Mouse (Mus musculus): ENCODE measurements around the gene Klhdc3. TPM values are rescaled to one million over a fixed set of nuclear protein-coding genes. Genes with fewer than 3 reads are reported as not detected.

Gene Klhdc3
- total and polyA plus RNA-seq, 3 experiments = 19.5 to 126 (median 72.3) TPM

DNA sequence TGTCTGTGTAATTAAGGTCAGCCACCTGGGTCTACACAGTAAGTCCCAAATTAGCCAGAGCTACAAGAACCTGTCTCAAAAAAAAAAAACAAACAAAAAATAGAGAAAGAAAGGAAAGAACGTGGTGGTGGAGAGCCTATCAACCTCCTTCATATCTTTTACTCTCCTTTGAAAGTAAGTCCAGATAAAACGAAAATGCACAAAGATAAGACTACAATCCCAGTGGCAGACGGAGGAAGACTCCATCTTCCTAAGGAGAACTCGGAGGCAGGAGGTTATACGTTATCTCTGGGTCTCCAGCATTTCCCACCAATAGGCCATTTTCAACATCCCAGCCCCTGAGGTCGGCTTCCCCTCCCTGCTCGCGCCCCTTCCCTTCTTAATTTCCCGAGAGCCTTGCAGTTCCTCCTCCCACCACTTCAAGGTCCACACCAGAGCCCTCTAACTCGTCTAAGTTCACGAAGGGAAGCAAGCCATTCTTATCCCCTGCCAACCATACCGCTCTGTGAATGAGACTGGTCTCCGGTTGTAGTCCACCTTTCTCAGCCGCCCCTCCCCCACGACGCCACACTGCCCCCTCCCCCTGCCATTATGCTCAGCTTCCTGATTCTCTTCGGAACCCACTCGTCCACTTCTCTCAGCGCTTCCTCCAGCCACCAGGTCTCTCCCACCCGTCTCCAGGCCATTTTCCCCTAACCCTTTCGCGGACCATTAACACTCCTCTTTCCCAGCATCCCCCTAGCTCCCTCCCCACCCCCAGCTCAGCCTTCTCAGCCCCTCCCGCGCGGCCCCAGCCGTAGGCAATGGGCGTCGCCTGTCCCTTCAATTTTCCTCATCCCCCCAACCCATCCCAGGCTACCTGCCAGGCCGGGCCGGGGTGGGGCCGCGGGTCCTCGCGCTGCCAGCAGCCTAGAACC is 613 bp downstream of the Klhdc3 start (continued):
- TF ChIP-seq E2F4 (IDR thresholded peaks at IDR 0.05; ENCODE audit: insufficient replicate concordance, low read depth, low read length) (no peak), CHD2 (IDR thresholded peaks at IDR 0.05; ENCODE audit: low read length) (peak; percentile 91; the same call in 1 of the 2 replicates), KAT2A (IDR thresholded peaks at IDR 0.05; ENCODE audit: insufficient replicate concordance, low read length) (no peak), TBP (conservative IDR thresholded peaks at IDR 0.05; ENCODE audit: low read depth, low read length) (no peak), POLR2AphosphoS2 (IDR thresholded peaks at IDR 0.05; ENCODE audit: low read depth, low read length) (no peak), CTCF (conservative IDR thresholded peaks at IDR 0.05 in 1 of 2, IDR thresholded peaks at IDR 0.05 in 1 of 2; ENCODE audit: low read depth in 2 of 2, low read length in 2 of 2) (peak in 1 of 2 experiments; percentile 9; a peak in 1 of 4 replicates), HCFC1 (IDR thresholded peaks at IDR 0.05; ENCODE audit: low read depth, low read length) (no peak; the same call in 1 of the 2 replicates), ZC3H11A (IDR thresholded peaks at IDR 0.05; ENCODE audit: low read depth, low read length) (no peak), ZKSCAN1 (IDR thresholded peaks at IDR 0.05; ENCODE audit: borderline replicate concordance, low read depth, low read length) (no peak), RCOR1 (conservative IDR thresholded peaks at IDR 0.05; ENCODE audit: low read depth, low read length) (no peak), MYC (IDR thresholded peaks at IDR 0.05; ENCODE audit: low read depth, low read length) (0 out of 2 replicates have a peak, but pooled peaks have one; percentile 25), SMC3 (IDR thresholded peaks at IDR 0.05; ENCODE audit: low read depth, low read length) (no peak), MAFK (IDR thresholded peaks at IDR 0.05; ENCODE audit: insufficient replicate concordance, low read length) (no peak), IRF4 (IDR thresholded peaks at IDR 0.05; ENCODE audit: low read depth, low read length) (no peak), ELF1 (IDR thresholded peaks at IDR 0.05; ENCODE audit: low read depth, low read length) (peak; percentile 54), SIN3A (IDR thresholded peaks at IDR 0.05; ENCODE audit: low read length) (peak; percentile 42; the same call in 1 of the 2 replicates), POLR2A (IDR thresholded peaks at IDR 0.05; ENCODE audit: low read depth, low read length) (peak; percentile 42; the same call in 1 of the 2 replicates), MEF2A (IDR thresholded peaks at IDR 0.05; ENCODE audit: borderline replicate concordance, low read depth, low read length) (no peak), JUND (conservative IDR thresholded peaks at IDR 0.05; ENCODE audit: low read depth, low read length) (no peak), CHD1 (IDR thresholded peaks at IDR 0.05; ENCODE audit: low read depth, low read length) (no peak), MAZ (IDR thresholded peaks at IDR 0.05; ENCODE audit: low read depth, low read length) (peak; percentile 59; the same call in 1 of the 2 replicates)

GRCm38 (mm10) chr17:46678911-46679310 is 1.8 kb downstream of the Klhdc3 start:
- DNase-seq (ENCODE audit: extremely low read depth) = no peak
- TF ChIP-seq POLR2A (IDR thresholded peaks at IDR 0.05; ENCODE audit: low read depth, low read length) (no peak), RAD21 (IDR thresholded peaks at IDR 0.05; ENCODE audit: low read depth, low read length) (no peak), MXI1 (IDR thresholded peaks at IDR 0.05; ENCODE audit: low read depth, low read length) (no peak), ELF1 (IDR thresholded peaks at IDR 0.05; ENCODE audit: low read depth, low read length) (no peak), HCFC1 (IDR thresholded peaks at IDR 0.05; ENCODE audit: low read depth, low read length) (no peak), MEF2A (IDR thresholded peaks at IDR 0.05; ENCODE audit: borderline replicate concordance, low read depth, low read length) (no peak), ZMIZ1 (IDR thresholded peaks at IDR 0.05; ENCODE audit: low read depth, low read length) (no peak), CHD2 (IDR thresholded peaks at IDR 0.05; ENCODE audit: low read length) (no peak), MAZ (IDR thresholded peaks at IDR 0.05; ENCODE audit: low read depth, low read length) (no peak), E2F4 (IDR thresholded peaks at IDR 0.05; ENCODE audit: insufficient replicate concordance, low read depth, low read length) (no peak), KAT2A (IDR thresholded peaks at IDR 0.05; ENCODE audit: insufficient replicate concordance, low read length) (no peak), MAFK (IDR thresholded peaks at IDR 0.05; ENCODE audit: insufficient replicate concordance, low read length) (no peak), JUND (conservative IDR thresholded peaks at IDR 0.05; ENCODE audit: low read depth, low read length) (no peak), TCF12 (IDR thresholded peaks at IDR 0.05; ENCODE audit: low read depth, low read length) (no peak), EP300 (IDR thresholded peaks at IDR 0.05; ENCODE audit: low read length) (no peak)
- no peak overlapping the region for H3K27ac ChIP-seq (ENCODE audit: insufficient read depth, low read depth)
- H3K9me3 ChIP-seq (replicated peaks; ENCODE audit: low read length) = no peaks in the 10 kb centered on the region
- peaks cover 12 to 39% of the 10 kb centered on the region in 2 experiments for H3K4me1 ChIP-seq (ENCODE audit: control insufficient read depth in 1 of 2, insufficient read depth in 2 of 2)
- peak overlapping the region; percentile 81 for H3K4me2 ChIP-seq (ENCODE audit: insufficient read depth, low read depth, poor library complexity, severe bottlenecking)
- dilution Hi-C loops (cut with MboI; ENCODE audit: extremely low pct_ligation_motif_present, extremely low pct_unique_long_range_greater_than_20kb, low sequenced_read_pairs) = no loop called here
- peak overlapping the region; percentile 99; the same call in 1 of the 2 replicates for H3K9ac ChIP-seq (ENCODE audit: insufficient read depth, low read depth)
- H3K4me3 ChIP-seq (replicated peaks in 1 of 3; ENCODE audit: low read depth in 2 of 3, low read length in 2 of 3, poor library complexity in 1 of 3) = no peak overlapping the region
- peaks cover 53 to 65% of the 10 kb centered on the region in 2 experiments for H3K36me3 ChIP-seq (replicated peaks in 1 of 2; ENCODE audit: control insufficient read depth in 1 of 2, insufficient read depth in 1 of 2, low read length in 1 of 2)
- H3K79me2 ChIP-seq (replicated peaks; ENCODE audit: control insufficient read depth, extremely low read depth, insufficient read depth, poor library complexity, severe bottlenecking) = peaks cover 29% of the 10 kb centered on the region
- in situ Hi-C loops (cut with MboI; ENCODE audit: low pct_ligation_motif_present, low pct_unique_long_range_greater_than_20kb, low sequenced_read_pairs) = no loop called here
- no peaks in the 10 kb centered on the region for H3K27me3 ChIP-seq (replicated peaks)

Data from CH12.LX (cell line).